Mouse (Mus musculus): ENCODE data around the gene Gps1.
"Not testable (repeated sequence)": the region's sequence is repeated elsewhere in the genome, so short reads cannot be mapped to it uniquely, and the experiment has no call there.

Gene Gps1

DNA sequence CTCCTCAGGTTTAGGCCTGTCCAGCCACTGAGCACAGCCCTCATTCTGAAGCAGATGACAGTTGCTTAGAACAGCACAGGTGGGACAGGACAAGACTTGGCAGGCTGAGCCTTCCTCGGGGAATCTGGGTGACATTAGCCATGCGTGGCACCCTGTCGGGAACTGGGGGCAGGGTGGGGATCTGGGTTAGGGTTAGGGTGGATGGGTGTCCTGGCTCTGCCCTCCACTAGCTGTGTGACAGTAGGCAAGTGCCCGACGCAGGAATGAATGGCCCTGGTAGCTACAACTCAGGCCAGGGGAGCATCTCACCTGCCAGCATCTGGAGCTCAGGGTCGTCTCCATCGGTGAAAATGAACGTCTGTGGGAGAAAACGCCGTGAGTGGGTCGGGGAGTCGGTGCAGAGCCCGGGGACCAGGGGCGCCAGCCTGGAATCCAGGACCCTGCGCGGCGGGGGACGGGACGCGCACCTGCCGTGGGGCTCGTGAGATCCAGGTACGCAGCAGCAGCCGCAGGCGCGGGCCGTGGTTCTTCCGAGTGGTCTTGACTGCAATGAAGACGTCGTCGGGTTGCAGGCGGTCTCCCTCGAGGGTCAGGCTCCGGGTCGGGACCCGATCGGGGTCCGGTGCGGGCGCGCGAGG is 527 bp upstream of the Gps1 start:
- peak; percentile 5; the same call in 1 of the 2 replicates for ATAC-seq (ENCODE audit: insufficient number of reproducible peaks, low FRiP score, low TSS enrichment)

DNA sequence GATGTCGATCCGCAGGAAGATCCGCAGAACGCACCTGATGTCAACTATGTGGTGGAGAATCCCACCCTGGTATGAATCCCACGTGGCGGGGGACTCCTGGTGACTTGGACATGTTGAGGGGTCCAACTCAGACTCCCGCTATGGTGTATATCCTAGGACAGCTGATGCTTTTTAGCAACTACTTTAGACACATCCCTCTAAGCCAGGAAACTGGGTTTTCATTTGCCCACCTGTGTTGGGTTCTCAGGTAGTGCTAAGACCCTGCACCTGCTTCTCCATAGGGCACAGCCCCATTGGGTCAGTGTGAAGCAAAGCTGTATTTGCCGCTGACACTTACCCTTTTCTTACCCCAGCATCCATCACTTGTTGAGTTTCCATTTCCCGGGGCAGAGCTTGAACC is 1.1 kb downstream of the Gps1 start:
- no peak for ATAC-seq (ENCODE audit: insufficient number of reproducible peaks, low FRiP score, low TSS enrichment)

DNA sequence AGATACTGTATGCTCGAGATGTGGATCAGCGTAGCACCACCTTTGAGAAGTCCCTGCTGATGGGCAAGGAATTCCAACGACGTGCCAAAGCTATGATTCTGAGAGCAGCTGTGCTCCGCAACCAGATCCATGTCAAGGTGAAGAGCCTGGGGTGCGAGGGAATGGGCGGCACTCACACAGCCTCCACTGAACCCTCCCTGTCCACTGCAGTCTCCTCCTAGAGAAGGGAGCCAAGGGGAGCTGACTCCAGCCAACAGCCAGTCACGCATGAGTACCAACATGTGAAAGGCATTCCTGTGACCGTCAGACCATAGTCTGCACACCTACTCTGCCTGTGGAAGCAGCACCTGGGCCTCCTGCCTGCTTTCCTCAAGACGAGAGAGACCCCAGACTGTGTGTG is 4.4 kb downstream of the Gps1 start:
- ATAC-seq (ENCODE audit: insufficient number of reproducible peaks, low FRiP score, low TSS enrichment) = not testable (repeated sequence)

DNA sequence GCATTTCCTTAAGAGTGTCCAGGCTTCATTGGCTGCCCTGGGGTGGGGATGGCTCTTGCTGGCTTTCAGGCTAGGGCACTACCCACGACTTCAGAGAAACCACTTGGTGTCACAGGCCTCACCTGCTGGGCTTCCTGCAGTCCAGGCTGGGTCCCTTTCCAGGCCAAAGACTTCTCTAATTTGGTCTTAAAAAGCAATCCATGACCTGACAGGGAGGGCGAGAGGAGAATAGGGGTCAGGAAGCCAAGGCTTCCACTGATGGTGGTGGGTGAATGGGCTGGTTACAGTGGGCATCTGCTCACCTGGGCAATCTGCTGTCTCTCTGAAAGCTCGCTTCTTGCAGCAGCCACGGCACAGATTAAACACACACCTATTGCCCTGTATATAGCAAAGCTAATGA is 5.3 kb downstream of the Gps1 start:
- no peak for ATAC-seq (ENCODE audit: insufficient number of reproducible peaks, low FRiP score, low TSS enrichment)

DNA sequence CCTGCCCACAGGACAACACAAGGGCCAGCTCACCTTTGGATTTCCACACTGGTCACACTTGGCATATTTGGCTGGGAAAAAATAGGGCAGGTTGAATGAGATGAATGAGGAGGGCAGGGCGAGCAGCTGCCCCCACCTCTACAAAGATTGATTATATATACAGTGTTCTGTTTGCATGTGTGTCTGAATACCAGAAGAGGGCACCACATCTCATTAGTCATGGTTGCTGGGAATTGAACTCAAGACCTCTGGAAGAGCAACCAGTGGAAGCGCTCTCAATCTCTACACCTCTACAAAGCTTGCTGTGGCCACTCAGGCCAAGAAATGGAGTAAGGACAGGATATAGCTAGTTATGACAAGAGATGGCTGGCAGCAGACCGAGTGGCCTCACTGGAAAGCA is 5.7 kb downstream of the Gps1 start:
- ATAC-seq (ENCODE audit: insufficient number of reproducible peaks, low FRiP score, low TSS enrichment) = no peak

DNA sequence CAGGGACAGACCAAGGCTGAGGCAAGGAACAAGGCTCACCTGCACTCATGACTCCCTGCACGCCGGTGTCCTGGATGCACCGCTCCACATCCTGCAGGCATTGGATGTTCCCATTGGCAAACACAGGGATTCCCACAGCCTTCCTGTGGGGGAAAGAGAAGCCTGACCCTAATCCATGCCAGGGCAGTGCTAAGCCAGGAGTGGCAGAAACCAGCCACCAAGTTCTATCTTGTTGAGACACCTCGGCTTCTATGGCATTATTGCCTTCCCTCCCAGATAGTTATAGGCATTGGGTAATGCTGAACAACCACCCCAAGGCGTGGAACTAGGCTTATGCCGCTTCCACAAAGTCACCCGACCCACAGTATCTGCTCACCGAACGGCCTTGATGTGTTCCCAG is 8.6 kb downstream of the Gps1 start:
- ATAC-seq (ENCODE audit: insufficient number of reproducible peaks, low FRiP score, low TSS enrichment) = no peak

DNA sequence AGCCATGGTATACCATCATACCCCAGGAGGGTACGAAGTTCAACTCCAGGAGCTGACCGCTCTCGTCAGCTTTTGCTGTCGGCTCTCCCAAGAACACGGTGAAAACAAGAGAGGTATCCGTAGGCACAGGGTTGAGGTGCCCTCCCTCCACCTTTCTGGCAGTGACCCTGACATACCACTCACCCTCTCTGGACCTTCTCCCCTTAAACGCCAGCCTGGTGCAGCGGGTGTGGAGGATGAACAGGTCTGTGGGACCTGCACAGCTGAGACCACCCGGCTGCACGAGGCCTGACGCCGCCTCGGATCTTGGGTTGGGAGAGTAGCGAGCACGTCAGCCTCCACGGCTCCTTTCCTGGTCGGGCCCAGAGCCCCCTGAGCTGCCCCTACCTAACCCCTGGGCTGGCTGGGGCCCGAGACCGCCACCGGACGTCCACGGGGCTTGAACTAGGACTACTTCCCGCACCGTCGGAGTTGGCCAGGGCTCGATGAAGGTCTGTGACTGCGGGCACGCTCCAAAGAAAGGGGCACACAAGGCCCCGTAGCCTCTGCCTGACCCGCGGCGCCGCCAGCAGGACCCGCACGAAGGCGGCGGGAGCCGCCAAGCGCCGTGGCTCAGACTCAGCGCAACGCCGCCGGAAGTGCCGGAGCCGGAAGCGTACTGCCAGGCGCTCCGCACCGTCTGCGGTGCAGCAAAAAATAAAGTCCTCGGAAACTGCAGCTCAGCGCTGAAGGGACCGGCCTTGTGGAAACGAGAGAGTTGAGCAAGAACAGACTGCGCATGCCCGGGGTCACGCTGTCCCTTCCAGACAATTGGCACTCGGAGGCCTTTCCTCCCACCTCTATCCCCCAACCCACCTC is 11.9 kb downstream of the Gps1 start, which contains the start of gene Dus1l:
Dus1l (minus strand) TSS at position 648 of the 858 bp plus-strand sequence.
- peak; percentile 70; the same call in 1 of the 2 replicates for ATAC-seq (ENCODE audit: insufficient number of reproducible peaks, low FRiP score, low TSS enrichment)

DNA sequence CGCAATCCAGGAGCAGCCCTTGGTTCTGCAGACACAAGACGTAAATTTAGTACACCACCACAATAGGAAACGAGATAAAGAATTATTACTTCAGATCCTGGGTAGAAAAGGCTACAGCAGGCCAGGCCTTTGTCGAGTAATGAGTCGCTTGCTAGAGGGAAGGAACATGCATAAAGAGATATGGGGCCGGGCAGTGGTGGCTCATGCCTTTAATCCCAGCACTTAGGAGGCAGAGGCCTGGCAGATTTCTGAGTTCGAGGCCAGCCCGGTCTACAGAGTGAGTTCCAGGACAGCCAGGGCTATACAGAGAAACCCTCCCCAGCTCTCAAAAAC is 12.5 kb downstream of the Gps1 start:
- no peak for ATAC-seq (ENCODE audit: insufficient number of reproducible peaks, low FRiP score, low TSS enrichment)

DNA sequence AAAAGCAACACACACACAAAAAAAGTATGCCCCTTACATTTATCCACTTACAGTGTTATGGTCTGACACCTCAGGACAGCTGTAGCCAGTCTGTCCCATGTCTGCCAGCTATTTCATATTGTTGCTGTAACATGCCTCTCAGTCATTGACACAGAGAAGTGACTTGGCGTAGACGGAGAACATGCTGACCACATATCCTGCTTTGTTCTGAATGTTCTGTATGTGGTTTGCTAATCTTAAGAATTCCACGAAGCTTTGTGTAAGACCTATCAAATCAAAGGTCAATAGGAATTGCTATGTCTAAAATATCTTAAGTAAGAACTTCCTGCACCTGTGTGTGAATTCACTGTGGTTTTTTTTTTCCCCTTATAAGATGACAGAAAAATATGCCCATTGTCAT is 14.2 kb downstream of the Gps1 start:
- no peak for ATAC-seq (ENCODE audit: insufficient number of reproducible peaks, low FRiP score, low TSS enrichment)

DNA sequence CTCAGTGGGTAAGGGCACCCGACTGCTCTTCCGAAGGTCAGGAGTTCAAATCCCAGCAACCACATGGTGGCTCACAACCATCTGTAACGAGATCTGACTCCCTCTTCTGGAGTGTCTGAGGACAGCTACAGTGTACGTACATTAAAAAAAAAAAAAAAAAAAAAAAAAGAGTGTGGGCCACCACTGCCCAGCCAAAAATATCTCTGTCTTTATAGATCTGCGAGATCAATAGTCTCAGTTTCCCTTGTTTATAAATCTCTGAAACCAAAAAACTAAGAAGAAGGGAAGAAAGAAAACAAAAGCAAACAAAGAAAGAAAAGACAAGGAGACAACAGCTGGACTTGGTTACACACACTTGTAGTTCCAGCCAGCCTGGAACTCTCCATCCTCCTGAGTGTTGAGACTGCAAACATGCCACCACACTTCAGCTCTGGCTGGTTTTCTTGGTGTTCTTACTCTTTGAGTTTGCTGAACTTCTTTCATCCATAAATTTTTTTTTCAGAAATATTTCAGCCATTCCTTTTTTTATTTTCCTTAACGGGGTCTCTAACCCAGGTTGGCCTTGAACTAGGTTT is 15.3 kb downstream of the Gps1 start:
- no peak for ATAC-seq (ENCODE audit: insufficient number of reproducible peaks, low FRiP score, low TSS enrichment)

DNA sequence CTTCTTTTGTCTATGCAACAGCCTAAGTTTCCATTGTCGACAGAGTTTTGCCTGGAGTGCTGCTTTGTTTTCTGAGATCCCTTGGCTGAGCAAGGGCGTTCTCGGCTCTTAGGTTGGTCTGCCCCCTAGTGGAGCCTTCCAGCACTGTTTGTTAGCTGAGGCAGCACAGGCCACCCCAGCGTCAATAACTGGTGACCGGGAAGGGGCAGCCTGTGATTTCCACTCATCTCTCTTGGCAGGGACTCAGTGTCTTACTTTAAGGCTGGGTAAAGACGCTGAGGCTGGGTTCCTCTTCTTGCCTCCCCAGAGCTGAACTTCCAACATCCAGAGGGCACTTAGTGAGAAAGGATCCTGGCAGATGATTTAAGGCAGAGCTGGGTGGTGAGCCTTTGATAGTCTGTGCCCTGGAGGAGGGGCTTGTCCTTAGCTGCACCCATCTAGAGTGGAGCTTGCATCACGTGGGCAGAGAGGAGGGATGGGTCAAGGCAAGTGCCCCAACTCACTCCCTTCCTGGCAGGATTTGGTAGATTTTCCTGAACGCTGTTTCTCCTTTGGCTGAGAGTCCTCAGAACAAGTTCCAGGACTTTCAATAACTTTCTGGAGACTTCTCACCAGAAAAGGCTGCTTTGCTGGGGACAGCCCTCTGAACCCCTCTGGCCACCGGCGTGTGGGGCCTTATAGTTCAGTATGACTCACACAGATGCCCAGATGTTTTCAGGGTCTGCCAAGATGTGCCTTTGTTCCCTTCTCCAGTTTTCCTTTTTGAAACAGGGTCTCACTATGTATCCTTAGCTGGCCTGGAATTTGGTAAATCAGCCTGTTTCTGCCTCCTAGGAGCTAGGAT is 16.2 kb downstream of the Gps1 start:
- peak; percentile 73; the same call in 1 of the 2 replicates for ATAC-seq (ENCODE audit: insufficient number of reproducible peaks, low FRiP score, low TSS enrichment)

DNA sequence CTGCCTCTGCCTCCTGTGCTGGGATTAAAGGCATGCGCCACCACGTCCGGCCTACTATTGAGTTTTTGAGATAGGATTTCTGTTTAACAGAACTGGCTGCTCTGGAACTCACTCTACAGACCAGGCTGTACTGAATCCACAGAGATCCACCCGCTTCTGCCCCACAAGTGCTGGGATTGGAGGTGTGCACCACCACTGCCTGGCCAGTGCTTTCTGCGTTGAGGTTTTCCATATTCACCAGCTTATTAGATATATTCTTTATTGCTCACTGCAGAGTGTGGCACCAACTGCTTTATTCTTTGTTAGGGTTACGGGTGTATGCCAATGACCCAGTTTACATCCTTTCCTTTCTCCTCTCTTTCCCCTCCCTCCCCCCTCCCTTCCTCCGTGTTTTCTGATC is 20.2 kb downstream of the Gps1 start:
- ATAC-seq (ENCODE audit: insufficient number of reproducible peaks, low FRiP score, low TSS enrichment) = no peak

DNA sequence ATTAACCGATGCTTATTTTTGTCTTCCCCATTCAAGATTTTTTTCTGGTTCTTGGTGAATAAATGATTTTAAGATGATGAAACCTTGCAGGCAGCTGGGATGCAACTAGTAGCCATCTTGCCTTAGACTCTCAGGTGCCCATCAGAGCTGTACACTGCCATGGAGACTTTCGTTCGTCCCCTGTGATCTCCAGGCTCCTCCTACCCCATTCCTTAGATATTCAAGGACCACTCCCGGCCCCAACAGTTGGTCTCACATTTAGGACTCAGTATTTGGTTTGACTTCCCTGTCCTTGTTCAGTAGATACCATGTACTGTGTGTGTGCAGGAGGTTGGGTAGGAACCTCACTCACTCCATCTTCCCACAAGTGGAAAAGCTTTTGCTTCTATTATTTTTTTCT is 20.7 kb downstream of the Gps1 start:
- no peak for ATAC-seq (ENCODE audit: insufficient number of reproducible peaks, low FRiP score, low TSS enrichment)

DNA sequence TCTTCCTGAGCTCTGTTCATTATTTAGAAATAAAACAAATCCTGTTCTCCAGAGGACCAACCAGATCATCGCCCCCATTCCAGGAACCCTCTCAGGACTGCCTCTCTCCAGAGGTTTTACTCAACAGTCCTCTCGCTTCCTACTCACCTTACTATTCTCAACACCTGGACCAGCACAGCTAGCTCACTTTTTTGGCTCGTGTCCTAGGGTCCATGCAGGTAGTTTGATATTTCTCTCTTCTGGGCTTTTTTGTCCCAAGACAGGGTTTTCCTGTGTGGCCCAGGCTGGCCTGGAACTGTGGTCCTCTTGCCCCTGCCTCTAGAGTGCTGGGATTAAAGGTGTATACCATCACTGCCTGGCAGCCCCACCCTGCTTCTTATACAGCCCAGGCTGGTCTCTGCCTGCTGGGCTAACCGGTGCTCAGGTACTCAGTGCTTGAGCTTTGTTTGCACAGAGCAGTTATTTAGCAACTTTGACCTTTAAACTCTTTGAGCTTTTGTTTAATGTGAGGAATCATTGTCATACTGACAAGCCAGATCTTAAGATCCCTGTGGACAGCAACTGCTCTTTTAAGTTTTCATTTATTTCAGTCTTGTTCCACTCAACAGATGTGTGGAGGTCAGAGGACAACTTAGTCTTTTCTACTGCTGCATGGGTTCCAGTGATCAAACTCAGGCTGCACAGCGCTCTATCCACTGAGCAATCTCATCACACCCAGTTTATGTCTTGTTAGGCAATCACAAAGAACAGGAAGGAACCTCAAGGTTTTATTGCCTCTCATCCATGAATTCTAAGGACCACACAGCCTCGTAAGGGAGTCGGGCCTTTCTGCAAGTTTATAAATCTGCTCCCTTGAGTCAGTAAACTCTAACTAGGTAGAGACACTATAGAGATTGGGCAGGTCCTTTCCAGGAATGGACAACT is 21.6 kb downstream of the Gps1 start:
- no peak for ATAC-seq (ENCODE audit: insufficient number of reproducible peaks, low FRiP score, low TSS enrichment)

DNA sequence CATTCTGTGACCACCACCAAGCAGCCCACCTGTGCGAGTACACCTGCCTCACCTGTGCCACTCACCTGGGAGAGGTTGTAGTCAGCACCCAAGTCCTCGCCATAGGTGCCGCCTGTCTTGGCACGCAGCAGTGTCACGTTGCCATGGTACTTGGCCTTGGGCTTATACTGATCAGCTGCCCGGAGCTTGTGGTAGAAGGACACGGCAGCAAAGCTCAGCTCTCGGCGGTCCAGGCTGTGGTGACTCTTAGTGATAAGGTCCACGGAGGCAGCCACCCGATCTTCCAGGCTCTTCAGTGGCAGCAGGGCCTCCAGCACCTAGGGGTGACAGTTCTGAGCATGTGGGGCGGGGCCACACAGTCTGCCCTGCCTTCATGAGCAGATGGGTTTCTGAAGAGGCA is 23.9 kb downstream of the Gps1 start:
- no peak for ATAC-seq (ENCODE audit: insufficient number of reproducible peaks, low FRiP score, low TSS enrichment)

DNA sequence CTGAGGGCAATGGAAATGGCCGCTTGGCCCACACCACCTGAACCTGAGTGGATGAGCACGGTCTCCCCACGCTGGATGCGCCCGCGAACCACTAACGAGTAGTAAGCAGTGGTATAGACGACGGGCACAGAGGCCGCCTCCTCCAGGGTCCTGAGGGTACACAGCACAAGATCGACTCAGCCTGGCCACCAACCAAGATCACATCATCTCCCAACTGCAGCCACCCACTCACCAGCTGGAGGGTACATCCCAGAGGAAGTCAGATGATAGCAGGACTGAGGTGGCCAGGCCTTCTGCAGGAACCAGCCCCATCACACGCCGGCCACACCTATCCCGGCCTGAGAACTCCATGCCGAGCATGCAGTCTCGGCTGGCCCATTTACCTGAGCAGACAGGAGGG is 28.0 kb downstream of the Gps1 start:
- no peak for ATAC-seq (ENCODE audit: insufficient number of reproducible peaks, low FRiP score, low TSS enrichment)

DNA sequence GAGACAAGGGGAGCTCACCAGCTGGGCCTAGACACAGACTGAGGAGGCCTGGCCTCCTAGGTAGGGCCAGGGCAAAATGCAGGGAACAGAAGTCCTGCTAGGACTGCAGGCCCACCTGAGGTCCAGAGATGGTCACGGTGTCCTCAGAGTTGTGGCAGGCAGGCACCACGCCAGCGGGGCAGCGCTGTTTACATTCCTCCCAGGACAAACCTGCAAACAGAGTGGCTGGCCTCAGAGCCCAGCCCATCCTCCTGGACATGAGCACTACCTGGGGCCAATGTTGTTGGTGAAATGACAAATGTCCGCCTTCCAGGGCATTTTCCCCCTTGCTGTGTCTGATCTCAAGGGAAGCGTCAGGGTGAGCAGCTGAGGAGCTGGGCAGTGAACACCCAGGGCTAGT is 33.3 kb downstream of the Gps1 start:
- no peak for ATAC-seq (ENCODE audit: insufficient number of reproducible peaks, low FRiP score, low TSS enrichment)

DNA sequence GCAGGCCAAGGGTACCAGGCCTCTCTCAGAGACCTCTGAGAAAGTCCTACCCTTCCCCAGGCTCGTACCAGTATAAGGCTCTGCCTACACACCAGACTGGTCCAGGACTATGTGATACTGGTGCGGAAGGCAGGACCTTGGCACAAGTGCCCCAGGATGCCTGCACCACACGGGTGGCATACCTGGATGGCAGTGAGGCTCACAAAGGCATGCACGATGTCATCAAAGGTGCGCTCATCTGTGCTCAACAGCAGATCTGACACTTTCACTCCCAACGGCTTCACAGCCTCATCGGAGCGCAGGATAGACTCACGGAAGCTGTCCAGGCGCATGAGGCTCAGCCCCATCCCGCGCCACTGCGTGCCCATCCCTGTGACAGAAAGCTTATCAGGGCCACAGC is 34.2 kb downstream of the Gps1 start:
- ATAC-seq (ENCODE audit: insufficient number of reproducible peaks, low FRiP score, low TSS enrichment) = no peak

DNA sequence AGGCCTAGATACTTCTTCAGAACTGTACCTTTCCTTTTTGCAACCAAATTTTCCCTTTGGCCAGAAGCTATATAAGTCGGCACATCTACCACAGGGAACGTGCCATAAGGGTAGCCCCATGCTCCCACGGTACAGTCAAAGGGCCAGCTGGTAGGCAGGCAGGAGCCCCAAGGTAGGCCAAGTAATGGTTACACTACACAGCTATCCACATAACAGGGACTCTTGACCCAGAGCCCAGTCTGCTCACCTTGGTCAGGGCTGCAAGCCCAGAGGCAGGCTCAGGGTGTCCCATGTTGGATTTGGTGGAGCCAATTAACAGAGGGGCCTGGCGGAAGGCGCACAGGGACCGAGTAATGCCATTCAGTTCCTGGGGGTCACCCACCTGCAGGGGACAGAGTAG is 35.5 kb downstream of the Gps1 start:
- no peak for ATAC-seq (ENCODE audit: insufficient number of reproducible peaks, low FRiP score, low TSS enrichment)

DNA sequence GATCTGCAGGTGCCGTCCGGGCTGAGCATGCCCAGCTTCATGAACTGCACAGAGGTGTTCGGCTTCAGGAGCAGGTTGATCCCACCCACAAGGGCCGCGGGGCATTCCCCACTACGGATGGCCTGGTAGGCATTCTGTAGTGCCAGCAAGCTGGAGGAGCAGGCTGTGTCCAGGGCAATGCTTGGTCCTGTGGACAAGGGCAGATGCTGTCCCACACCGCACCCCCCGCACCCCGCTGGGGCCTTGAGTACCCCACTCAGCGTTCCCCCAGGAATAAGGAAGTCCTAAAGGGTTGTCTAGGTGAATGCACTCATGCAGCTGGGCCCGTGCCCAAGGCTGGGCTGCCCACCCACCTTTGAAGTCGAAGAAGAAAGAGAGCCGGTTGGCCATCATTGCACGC is 36.5 kb downstream of the Gps1 start:
- ATAC-seq (ENCODE audit: insufficient number of reproducible peaks, low FRiP score, low TSS enrichment) = no peak
